Mouse (Mus musculus): ENCODE data around the gene 2410004B18Rik.

The 2410004B18Rik gene

GRCm38 (mm10) chr3:145929525-145930400, 8.1 kb upstream of the 2410004B18Rik start:
- no peak for DNase-seq (ENCODE audit: low spot score)

- peak; percentile 36 for DNase-seq (ENCODE audit: low spot score)
Observed at GRCm38 (mm10) chr3:145933845-145934244, 4.0 kb upstream of the 2410004B18Rik start.

GRCm38 (mm10) chr3:145938405-145939349, 863 bp downstream of the 2410004B18Rik start:
- no peak for DNase-seq (ENCODE audit: low spot score)

DNA sequence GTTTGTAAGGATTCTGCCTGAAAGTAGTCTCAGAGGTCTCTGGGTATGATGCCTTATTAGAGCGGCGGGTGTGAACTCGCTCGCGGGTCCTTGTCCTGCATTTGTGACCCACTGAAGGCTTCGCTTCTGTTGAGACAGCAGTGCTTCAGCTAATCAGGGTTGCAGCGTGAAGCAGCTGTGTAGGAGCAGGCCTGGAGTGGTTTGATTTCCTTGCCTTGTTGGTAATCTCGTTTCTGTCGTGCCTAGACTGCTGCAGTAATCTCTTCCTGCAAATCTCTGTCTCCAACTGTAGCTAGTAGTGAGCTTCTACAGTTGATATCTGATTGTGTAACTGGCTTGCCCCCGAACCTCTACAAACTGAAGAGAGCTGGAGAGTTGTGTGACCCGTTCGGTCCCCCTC, 1.6 kb downstream of the 2410004B18Rik start:
- DNase-seq (ENCODE audit: low spot score): no peak

DNA sequence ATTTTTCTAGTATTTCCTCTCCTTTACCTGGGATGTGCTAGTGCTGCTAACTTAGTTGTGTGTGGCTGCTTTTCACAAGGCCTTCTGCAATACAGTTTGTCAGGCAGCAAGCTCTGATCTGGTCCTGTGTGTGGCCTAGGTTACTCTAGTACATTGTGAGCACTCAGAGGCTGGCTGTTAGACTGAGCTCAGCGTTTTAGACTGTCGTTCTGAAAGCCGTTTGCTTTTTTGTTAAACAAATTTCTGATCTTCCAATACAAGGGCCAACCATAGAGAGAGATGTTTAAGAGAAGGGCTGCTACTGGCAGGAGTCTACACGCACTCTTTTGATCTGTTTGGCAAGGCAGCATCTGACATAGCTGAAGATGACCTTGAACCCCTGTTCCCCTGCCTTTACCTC, 2.2 kb downstream of the 2410004B18Rik start:
- no peak for DNase-seq (ENCODE audit: low spot score)

DNA sequence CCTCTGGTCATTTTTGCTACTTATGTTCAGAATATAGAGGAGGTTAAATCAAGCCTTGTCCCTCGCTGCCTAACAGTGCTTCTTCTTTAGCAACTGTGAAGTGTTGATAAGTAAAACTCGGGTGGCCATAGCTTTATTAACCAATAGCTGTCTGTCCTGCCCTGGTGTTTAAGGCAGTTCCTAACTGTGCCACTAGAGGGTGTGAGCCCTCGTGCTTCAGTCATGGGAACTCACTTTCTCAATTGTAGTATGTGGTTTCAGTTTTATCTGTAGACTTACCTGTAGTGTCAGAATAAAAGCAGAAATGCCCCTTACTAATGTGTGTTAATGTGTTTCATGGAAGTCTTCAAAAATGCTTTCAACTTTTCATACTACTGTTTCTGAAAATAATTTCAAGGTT, 4.2 kb downstream of the 2410004B18Rik start:
- peak; percentile 75 for DNase-seq (ENCODE audit: low spot score)

GRCm38 (mm10) chr3:145944348-145944747, 6.5 kb downstream of the 2410004B18Rik start:
- DNase-seq (ENCODE audit: low spot score): no peak

DNA sequence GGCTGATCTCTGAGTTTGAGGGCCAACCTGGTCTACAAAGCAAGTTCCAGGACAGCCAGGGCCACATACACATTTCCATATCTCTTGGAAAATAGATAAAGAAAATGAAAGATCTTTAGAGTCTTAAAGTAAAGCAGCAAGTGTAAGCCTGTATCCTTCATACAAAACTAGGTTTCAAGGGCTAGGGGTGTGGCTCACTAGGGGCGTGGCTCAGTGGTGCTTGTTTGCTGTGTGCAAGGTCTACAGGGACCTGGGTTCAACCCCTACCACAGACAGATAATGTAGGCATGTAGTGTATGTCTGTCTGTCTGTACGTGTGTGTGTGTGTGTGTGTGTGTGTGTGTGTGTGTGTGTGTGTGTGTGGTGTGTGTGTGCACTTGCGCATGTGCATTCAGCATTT, 8.1 kb downstream of the 2410004B18Rik start:
- DNase-seq (ENCODE audit: low spot score): no peak

GRCm38 (mm10) chr3:145946654-145947053, 8.8 kb downstream of the 2410004B18Rik start:
- no peak for DNase-seq (ENCODE audit: low spot score)

DNA sequence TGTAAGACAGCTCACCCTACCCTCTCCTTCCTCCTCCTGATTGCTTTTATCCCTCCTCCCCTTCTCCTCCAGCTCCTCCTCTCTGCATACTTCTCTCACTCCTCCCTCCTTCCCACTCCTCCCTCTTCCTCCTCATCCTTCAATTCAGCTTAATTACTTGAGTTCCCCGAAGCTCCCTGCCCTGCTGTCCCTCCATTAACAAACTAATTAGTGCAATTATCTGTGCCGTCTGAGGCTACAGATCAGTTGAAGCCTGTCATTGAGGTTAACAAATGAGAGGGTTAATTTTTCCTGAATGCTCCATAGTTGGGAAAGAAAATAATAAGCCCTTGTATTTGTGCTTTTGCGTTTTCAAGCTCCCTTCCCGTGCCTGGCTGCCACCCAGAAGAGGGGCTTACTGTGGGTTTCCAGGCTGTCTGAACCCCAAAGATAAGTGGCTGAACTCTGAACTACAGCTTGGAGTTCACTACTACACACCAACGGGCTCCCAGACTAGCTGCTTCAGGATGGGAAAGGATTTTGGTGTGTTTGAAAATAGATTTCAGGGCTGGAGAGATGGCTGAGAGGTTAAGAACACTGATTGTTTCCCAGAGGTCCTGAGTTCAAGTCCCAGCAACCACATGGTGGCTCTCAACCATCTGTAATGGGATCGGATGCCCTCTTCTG, 9.9 kb downstream of the 2410004B18Rik start:
- no peak for DNase-seq (ENCODE audit: low spot score)

GRCm38 (mm10) chr3:145950034-145950814, 12.4 kb downstream of the 2410004B18Rik start:
- peak; percentile 58 for DNase-seq (ENCODE audit: low spot score)

GRCm38 (mm10) chr3:145950815-145951130, 13.0 kb downstream of the 2410004B18Rik start:
- DNase-seq (ENCODE audit: low spot score): no peak

DNA sequence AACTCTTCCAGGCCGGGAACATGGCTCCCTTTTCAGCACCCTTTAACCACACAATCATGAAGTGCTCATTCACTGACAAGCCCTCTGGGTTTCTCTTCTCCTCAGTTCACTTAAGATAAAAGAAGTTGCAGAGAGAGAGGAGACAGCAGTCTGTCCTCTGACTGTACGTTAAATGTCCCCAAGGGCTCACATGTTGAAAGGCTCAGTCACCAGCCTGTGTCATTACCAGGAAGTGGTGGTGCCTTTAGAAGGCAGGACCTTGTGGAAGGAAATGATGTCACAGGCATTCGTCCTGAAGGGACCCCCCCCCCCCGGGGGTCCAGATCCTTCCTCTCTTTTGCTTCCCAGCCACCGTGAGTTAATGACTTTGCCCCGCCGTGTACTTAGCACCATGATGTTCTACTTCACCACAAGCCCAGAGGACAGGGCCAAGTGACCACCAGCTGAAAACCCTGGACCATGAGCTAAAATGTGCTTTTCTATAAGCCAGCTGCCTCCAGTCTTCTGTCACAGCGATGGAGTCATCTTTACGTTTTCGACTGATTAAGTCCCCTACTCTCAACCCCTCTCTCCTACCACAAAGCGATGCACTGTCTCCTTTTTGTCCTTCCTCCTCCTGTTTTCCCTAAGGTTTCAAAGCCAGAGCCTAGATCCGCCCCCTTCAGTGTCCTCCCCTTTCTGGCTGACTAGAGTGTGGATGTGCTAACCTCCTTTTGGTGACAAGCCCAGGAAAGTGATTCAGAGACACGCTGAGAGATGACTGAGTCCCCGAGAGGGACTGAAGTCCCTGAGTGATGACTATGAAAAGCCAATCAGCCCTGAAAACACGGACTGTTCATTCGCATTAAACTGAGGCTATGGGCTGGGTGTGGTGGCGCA, 13.7 kb downstream of the 2410004B18Rik start:
- peak; percentile 49 for DNase-seq (ENCODE audit: low spot score)

DNA sequence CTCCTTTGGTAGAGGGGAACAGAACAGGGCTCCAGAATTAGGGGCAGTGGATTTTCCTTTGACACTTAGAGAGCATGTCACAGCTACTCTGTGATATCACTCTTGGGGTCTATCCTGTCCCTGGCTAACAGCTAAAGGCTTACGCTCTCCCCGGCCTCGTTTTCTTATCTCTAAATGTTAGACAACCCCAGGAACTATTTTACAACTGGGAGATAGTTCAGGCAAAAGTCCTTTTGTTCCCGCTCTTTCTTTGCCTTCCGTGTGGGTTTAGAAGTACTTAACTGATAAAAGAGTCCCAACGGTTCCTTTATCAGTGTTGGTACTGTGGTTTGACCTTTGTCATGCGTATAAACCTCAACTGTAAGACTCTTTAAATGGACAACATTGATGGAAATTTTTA, 15.1 kb downstream of the 2410004B18Rik start:
- DNase-seq (ENCODE audit: low spot score): no peak

DNA sequence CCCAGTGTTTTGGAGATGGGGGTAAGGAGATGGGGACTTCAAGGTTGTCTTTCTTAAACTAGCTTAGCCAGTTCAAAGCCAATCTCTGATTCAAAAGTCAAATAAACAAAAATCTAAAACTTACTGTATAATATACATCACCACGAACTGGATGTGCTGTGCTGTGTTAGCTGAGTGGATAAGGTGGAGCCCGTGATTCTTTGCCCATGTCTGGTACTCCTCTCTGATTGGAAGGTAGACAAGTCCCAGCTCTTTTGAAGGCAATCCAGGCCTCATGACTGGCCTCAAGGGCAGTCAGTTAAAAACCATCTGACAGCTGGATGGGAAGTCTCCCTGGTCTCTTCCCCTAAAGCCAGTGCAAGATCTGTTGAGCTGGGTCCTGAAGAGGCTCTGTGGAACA, 15.6 kb downstream of the 2410004B18Rik start:
- DNase-seq (ENCODE audit: low spot score): no peak

DNA sequence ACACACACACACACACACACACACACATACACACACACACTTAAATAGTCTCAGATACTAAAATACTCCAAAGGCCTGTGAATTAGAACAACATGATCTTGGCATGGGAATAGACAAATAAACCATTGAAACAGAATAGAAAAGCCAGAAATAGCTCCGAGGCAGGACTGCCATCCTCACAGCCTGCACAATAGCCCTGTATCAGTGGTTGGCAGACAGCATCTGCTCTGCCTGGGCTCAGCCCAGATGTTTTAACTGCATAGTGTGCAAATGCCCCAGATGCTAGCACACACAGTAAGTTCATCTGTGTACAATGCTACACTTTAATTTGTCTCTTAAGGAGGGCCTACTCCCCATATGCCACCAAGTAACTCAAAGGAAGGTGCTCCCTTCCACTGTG, 22.0 kb downstream of the 2410004B18Rik start:
- DNase-seq (ENCODE audit: low spot score): no peak

- no peak for DNase-seq (ENCODE audit: low spot score)
Observed at GRCm38 (mm10) chr3:145962411-145962810, 24.6 kb downstream of the 2410004B18Rik start.

DNA sequence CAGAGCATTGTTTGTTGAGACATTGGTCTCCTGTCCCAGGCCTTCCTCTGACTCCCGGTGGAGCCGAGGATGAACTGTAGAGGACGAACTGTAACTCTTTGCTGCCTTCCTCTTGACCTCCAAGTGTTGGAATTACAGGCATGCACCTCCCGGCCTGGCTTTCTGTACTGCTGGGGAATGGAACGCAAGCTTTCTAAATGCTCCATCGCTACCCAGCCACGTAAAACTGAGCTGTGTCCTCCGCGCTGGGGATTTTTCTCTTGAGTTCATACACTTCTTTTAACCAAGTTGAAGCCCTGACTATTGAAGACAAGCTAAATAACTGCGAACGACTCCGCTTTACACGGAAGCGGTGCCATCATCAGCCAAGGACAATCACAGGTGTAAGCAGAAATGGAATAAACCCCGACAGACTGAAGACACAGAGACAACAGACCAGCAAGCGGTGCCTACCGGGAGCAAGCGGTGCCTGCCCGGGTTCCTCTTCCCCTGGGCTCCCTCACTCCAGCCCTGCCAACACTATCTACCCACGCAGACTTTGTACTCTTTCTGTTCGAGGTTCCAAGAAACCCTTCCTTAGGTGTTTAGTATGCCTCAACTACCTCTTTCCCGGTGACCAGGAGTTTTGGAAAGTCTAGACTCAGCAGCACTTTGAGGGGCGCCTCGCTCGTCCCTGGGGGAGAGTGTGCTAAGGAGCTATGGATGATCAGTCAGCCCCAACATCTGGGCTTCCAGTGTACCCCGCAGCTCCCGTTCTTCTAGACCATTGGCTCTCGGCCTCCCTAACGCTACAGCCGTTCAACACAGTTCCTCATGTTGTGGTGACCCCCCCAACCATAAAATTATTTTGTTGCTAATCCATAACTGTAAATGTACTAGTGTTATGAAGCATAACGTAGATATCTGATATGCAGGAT, 25.5 kb downstream of the 2410004B18Rik start:
- DNase-seq (ENCODE audit: low spot score): no peak

DNA sequence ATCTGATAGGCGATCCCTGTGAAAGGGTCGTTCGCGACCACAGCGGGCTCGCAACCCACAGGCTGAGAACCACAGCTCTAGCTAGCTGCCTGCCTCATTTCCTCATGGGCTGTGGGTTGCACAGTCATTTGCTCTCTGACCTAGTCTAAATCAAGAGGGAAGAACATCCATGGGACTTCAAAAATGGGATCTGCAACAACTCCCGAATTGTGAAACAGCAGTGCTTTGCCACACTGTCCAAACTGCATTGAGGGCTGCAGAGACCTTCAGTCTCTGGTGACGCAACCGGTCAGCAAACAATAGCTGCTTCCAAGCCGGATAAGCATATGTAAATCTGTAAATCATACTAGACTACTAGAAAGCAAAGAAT, 26.2 kb downstream of the 2410004B18Rik start:
- no peak for DNase-seq (ENCODE audit: low spot score)

- no peak for DNase-seq (ENCODE audit: low spot score)
Observed at GRCm38 (mm10) chr3:145964473-145964872, 26.7 kb downstream of the 2410004B18Rik start.

All from T-cell, adult 2 months (primary cell).